Mouse (Mus musculus): Measurements from ENCODE around the gene Nfkbib. TPM values are rescaled to one million over a fixed set of nuclear protein-coding genes. Genes with fewer than 3 reads are reported as not detected.

The Nfkbib gene
- polyA plus RNA-seq, 2 experiments, result 15.0 to 27.0 TPM

GRCm38 (mm10) chr7:28812949-28813348 lies 45.6 kb upstream of the Nfkbib start:
- TF ChIP-seq EP300 (IDR thresholded peaks at IDR 0.05; ENCODE audit: low read depth) (no peak), CTCF (IDR thresholded peaks at IDR 0.05; ENCODE audit: low read depth) (peak; percentile 32)
- H3K27me3 ChIP-seq (ENCODE audit: control insufficient read depth, insufficient read depth, low read length), result no peaks in the 10 kb centered on the region
- DNase-seq (ENCODE audit: low read depth in 3 of 3, low spot score in 3 of 3) (no peak), ATAC-seq (ENCODE audit: insufficient read depth) (no peak)
- 58% methylated on average over 5 of the region's 5 CpGs for WGBS (ENCODE audit: insufficient replicate concordance)
- peak overlapping the region; percentile 90 to 96 for H3K4me3 ChIP-seq (ENCODE audit: insufficient read depth in 1 of 2, low read depth in 2 of 2, low read length in 2 of 2)
- H3K9me3 ChIP-seq (ENCODE audit: control insufficient read depth, low read length), result no peaks in the 10 kb centered on the region
- peak overlapping the region; percentile 78 for H3K9ac ChIP-seq (replicated peaks)
- H3K36me3 ChIP-seq (replicated peaks; ENCODE audit: control insufficient read depth, insufficient read depth, low read depth), result peaks cover 61% of the 10 kb centered on the region
- no peak overlapping the region for H3K27ac ChIP-seq
- peaks cover 19 to 28% of the 10 kb centered on the region in 2 experiments for H3K4me1 ChIP-seq (replicated peaks; ENCODE audit: control insufficient read depth in 2 of 2, insufficient read depth in 2 of 2, low read length in 1 of 2)
- peak overlapping the region; percentile 99 for H3K4me2 ChIP-seq (ENCODE audit: low read depth)

- 60% methylated on average over 4 of the region's 4 CpGs for WGBS (ENCODE audit: insufficient replicate concordance)
- peak overlapping the region; percentile 99 for H3K4me2 ChIP-seq (ENCODE audit: low read depth)
- DNase-seq (ENCODE audit: low read depth in 3 of 3, low spot score in 3 of 3) (no peak), ATAC-seq (ENCODE audit: insufficient read depth) (no peak)
- peak overlapping the region; percentile 27; the same call in 1 of the 2 replicates for H3K27ac ChIP-seq
- TF ChIP-seq CTCF (IDR thresholded peaks at IDR 0.05; ENCODE audit: low read depth) (no peak), EP300 (IDR thresholded peaks at IDR 0.05; ENCODE audit: low read depth) (no peak)
- peak overlapping the region; percentile 90 to 96 for H3K4me3 ChIP-seq (ENCODE audit: insufficient read depth in 1 of 2, low read depth in 2 of 2, low read length in 2 of 2)
- peaks cover 56% of the 10 kb centered on the region for H3K36me3 ChIP-seq (replicated peaks; ENCODE audit: control insufficient read depth, insufficient read depth, low read depth)
- peak overlapping the region; percentile 78 for H3K9ac ChIP-seq (replicated peaks)
- H3K4me1 ChIP-seq (replicated peaks; ENCODE audit: control insufficient read depth in 2 of 2, insufficient read depth in 2 of 2, low read length in 1 of 2), result peaks cover 23 to 32% of the 10 kb centered on the region in 2 experiments
- no peaks in the 10 kb centered on the region for H3K27me3 ChIP-seq (ENCODE audit: control insufficient read depth, insufficient read depth, low read length)
- H3K9me3 ChIP-seq (ENCODE audit: control insufficient read depth, low read length), result no peaks in the 10 kb centered on the region
Observed at GRCm38 (mm10) chr7:28812436-28812835, 45.1 kb upstream of the Nfkbib start.

- 0 out of 2 replicates have a peak, but pooled peaks have one; percentile 9 for TF ChIP-seq CTCF (IDR thresholded peaks at IDR 0.05; ENCODE audit: low read depth)
- no peak; the same call in 1 of the 2 replicates for TF ChIP-seq EP300 (IDR thresholded peaks at IDR 0.05; ENCODE audit: low read depth)
- Histone ChIP-seq H3K9ac (replicated peaks) (peak overlapping the region; percentile 78), H3K4me3 (ENCODE audit: insufficient read depth in 1 of 2, low read depth in 2 of 2, low read length in 2 of 2) (peak overlapping the region; percentile 90 to 96), H3K36me3 (replicated peaks; ENCODE audit: control insufficient read depth, insufficient read depth, low read depth) (peaks cover 49% of the 10 kb centered on the region), H3K4me2 (ENCODE audit: low read depth) (peak overlapping the region; percentile 99), H3K27me3 (ENCODE audit: control insufficient read depth, insufficient read depth, low read length) (no peaks in the 10 kb centered on the region), H3K27ac (peak overlapping the region; percentile 60), H3K9me3 (ENCODE audit: control insufficient read depth, low read length) (no peaks in the 10 kb centered on the region), H3K4me1 (replicated peaks; ENCODE audit: control insufficient read depth in 2 of 2, insufficient read depth in 2 of 2, low read length in 1 of 2) (peaks cover 23 to 28% of the 10 kb centered on the region in 2 experiments)
- ATAC-seq (ENCODE audit: insufficient read depth) (no peak), DNase-seq (ENCODE audit: low read depth in 3 of 3, low spot score in 3 of 3) (no peak)
- 6% methylated on average over 7 of the region's 7 CpGs for WGBS (ENCODE audit: insufficient replicate concordance)
Observed at GRCm38 (mm10) chr7:28811640-28812275, 44.4 kb upstream of the Nfkbib start.

GRCm38 (mm10) chr7:28811228-28811627 lies 43.9 kb upstream of the Nfkbib start:
- H3K4me1 ChIP-seq (replicated peaks; ENCODE audit: control insufficient read depth in 2 of 2, insufficient read depth in 2 of 2, low read length in 1 of 2), result peaks cover 23 to 28% of the 10 kb centered on the region in 2 experiments
- WGBS (ENCODE audit: insufficient replicate concordance), result under 1% methylated on average over 40 of the region's 40 CpGs
- H3K27me3 ChIP-seq (ENCODE audit: control insufficient read depth, insufficient read depth, low read length), result no peaks in the 10 kb centered on the region
- peaks cover 44% of the 10 kb centered on the region for H3K36me3 ChIP-seq (replicated peaks; ENCODE audit: control insufficient read depth, insufficient read depth, low read depth)
- peak overlapping the region; percentile 90 to 96 for H3K4me3 ChIP-seq (ENCODE audit: insufficient read depth in 1 of 2, low read depth in 2 of 2, low read length in 2 of 2)
- H3K4me2 ChIP-seq (ENCODE audit: low read depth), result peak overlapping the region; percentile 99
- H3K9me3 ChIP-seq (ENCODE audit: control insufficient read depth, low read length), result no peaks in the 10 kb centered on the region
- no peak for TF ChIP-seq CTCF (IDR thresholded peaks at IDR 0.05; ENCODE audit: low read depth)
- TF ChIP-seq EP300 (IDR thresholded peaks at IDR 0.05; ENCODE audit: low read depth), result peak; percentile 40
- peak overlapping the region; percentile 79 for H3K27ac ChIP-seq
- peak; percentile 48 for ATAC-seq (ENCODE audit: insufficient read depth)
- peak; percentile 80 to 87 (median 86) for DNase-seq (ENCODE audit: low read depth in 3 of 3, low spot score in 3 of 3)
- H3K9ac ChIP-seq (replicated peaks), result peak overlapping the region; percentile 86

Data from liver, embryonic 14.5 days (tissue).